Mouse (Mus musculus) heart, postnatal 25 days (tissue): ENCODE measurements around the gene Olfr1198. TPM values are rescaled to one million over a fixed set of nuclear protein-coding genes. Genes with fewer than 3 reads are reported as not detected.

Source experiments
- DNase-seq: peaks from one replicate; pipeline ENCODE4 v3.0.0; 2022; ENCODE audit warnings: low spot score
- intact Hi-C: fragments of 180-260 bp; cut with DNase I; formaldehyde crosslinking; loops from one replicate; pipeline ENCODE4 v1.15.1; 2025
- total RNA-seq, 2 experiments: library from RNA; stranded (reverse); gene quantifications; 2 replicates each; pipeline ENCODE4 v1.2.3; 2021

Gene Olfr1198
- total RNA-seq, result not detected

GRCm38 (mm10) chr2:88751270-88751669, at the start of gene Olfr1198:
Gene Olfr1198, minus strand, starts transcription at chr2:88751370.
- intact Hi-C loops, result no loop called here
- no peak for DNase-seq

GRCm38 (mm10) chr2:88792736-88793135, 41.6 kb upstream of the Olfr1198 start, which contains the start of gene Olfr1201:
Gene Olfr1201, plus strand, starts transcription at chr2:88793036.
- intact Hi-C loops, result no loop called here
- DNase-seq, result no peak

- no peak for DNase-seq
- intact Hi-C loops, result no loop called here
Observed at GRCm38 (mm10) chr2:88770388-88770787, 19.2 kb upstream of the Olfr1198 start, which contains the start of gene Olfr1200. Gene Olfr1200, minus strand, starts transcription at chr2:88770488.

- DNase-seq, result no peak
- intact Hi-C loops, result no loop called here
Observed at GRCm38 (mm10) chr2:88760369-88760768, 9.2 kb upstream of the Olfr1198 start, which contains the start of gene Olfr1199. Gene Olfr1199, minus strand, starts transcription at chr2:88760469.

GRCm38 (mm10) chr2:88743379-88743778, 7.8 kb downstream of the Olfr1198 start:
- intact Hi-C loops, result no loop called here
- DNase-seq, result no peak

GRCm38 (mm10) chr2:88732266-88732665, 18.9 kb downstream of the Olfr1198 start, which contains the start of gene Olfr1197:
Gene Olfr1197, minus strand, starts transcription at chr2:88732366.
- DNase-seq, result no peak
- intact Hi-C loops, result no loop called here

- intact Hi-C loops, result no loop called here
Observed at GRCm38 (mm10) chr2:88704497-88704896, 46.7 kb downstream of the Olfr1198 start, which contains the start of gene Olfr1196. Gene Olfr1196, minus strand, starts transcription at chr2:88704597.

More at GRCm38 (mm10) chr2:88704497-88704896, 46.7 kb downstream of the Olfr1198 start, which contains the start of gene Olfr1196:
- no peak for DNase-seq

Other genes starting within 250 kb of the Olfr1198 start
- not detected for gene Olfr1186, start 232.8 kb downstream of the Olfr1198 start, total RNA-seq
- gene Olfr1188, start 194.4 kb downstream of the Olfr1198 start, total RNA-seq, result not detected
- gene Olfr1189, start 164.9 kb downstream of the Olfr1198 start, total RNA-seq, result not detected
- gene Olfr1191-ps1, start 110.8 kb downstream of the Olfr1198 start, total RNA-seq, result not detected
- not detected for gene Olfr1192-ps1, start 102.9 kb downstream of the Olfr1198 start, total RNA-seq
- gene Olfr1193, start 75.7 kb downstream of the Olfr1198 start, total RNA-seq, result not detected
- gene Olfr1195, start 62.2 kb downstream of the Olfr1198 start, total RNA-seq, result not detected
- gene Olfr1196, start 46.8 kb downstream of the Olfr1198 start, total RNA-seq, result not detected
- not detected for gene Olfr1197, start 19.0 kb downstream of the Olfr1198 start, total RNA-seq
- gene Olfr1199, start 9.1 kb upstream of the Olfr1198 start, total RNA-seq, result not detected
- not detected for gene Olfr1200, start 19.1 kb upstream of the Olfr1198 start, total RNA-seq
- gene Olfr1201, start 41.7 kb upstream of the Olfr1198 start, total RNA-seq, result not detected
- gene Olfr1202, start 63.1 kb upstream of the Olfr1198 start, total RNA-seq, result not detected
- not detected for gene Olfr1205, start 78.4 kb upstream of the Olfr1198 start, total RNA-seq
- gene Olfr1204, start 97.9 kb upstream of the Olfr1198 start, total RNA-seq, result not detected
- not detected for gene Olfr1206, start 111.9 kb upstream of the Olfr1198 start, total RNA-seq
- not detected for gene Olfr1208, start 150.9 kb upstream of the Olfr1198 start, total RNA-seq
- not detected for gene Olfr1209, start 163.8 kb upstream of the Olfr1198 start, total RNA-seq
- gene Olfr1211, start 186.7 kb upstream of the Olfr1198 start, total RNA-seq, result not detected
- not detected for gene Olfr1212, start 202.6 kb upstream of the Olfr1198 start, total RNA-seq
- gene Gm13762, start 228.9 kb upstream of the Olfr1198 start, total RNA-seq, result not detected
- gene Olfr1214, start 241.3 kb upstream of the Olfr1198 start, total RNA-seq, result not detected